8 mouse cellular contexts compared by ENCODE assay signal in genomic region chr7:12802866-12803726, GRCm38 (mm10). TPM values are rescaled to one million over a fixed set of nuclear protein-coding genes. Genes with fewer than 3 reads are reported as not detected.
DNase-seq lines count a peak whose midpoint lies in the region; ATAC-seq and TF ChIP-seq lines count a peak whose summit lies in the region.

Zscan18 (minus strand) TSS chr7:12803635.

- intact Hi-C loops in gastrocnemius, postnatal 14 days (cut with DNase I; ENCODE audit: low total_unique reads), result no loop called here

- peak; percentile 49 to 74 for DNase-seq in cerebellum, postnatal 4 days (ENCODE audit: low spot score in 2 of 2)
- DNase-seq in gastrocnemius, postnatal 14 days, result peak; percentile 58
- peak; percentile 94 for DNase-seq in hindbrain, postnatal 0 days (ENCODE audit: low spot score)
- DNase-seq in left cerebral cortex, adult 18-20 months (ENCODE audit: low spot score in 2 of 2), result peak; percentile 81 to 89
- DNase-seq in lung, postnatal 25 days (ENCODE audit: low spot score), result peak; percentile 66
- DNase-seq in retina, embryonic 14.5 days (ENCODE audit: low spot score), result peak; percentile 86
- peak; percentile 68 for DNase-seq in thymus, postnatal 25 days

- peak within 1 kb of the TSS; percentile 91 for H3K27ac ChIP-seq in hindbrain, postnatal 0 days

- 4% methylated on average over 30 of the region's 31 CpGs for WGBS in hindbrain, postnatal 0 days

- peak within 1 kb of the TSS; percentile 90 for H3K4me2 ChIP-seq in hindbrain, postnatal 0 days (ENCODE audit: low read depth, low read length)

- H3K9ac ChIP-seq in hindbrain, postnatal 0 days (replicated peaks; ENCODE audit: low read length), result peak within 1 kb of the TSS; percentile 75

- peaks cover 4% of the 10 kb centered on the region; the same call in 1 of the 2 replicates for H3K4me1 ChIP-seq in hindbrain, postnatal 0 days (ENCODE audit: insufficient read depth, low read length)

- peak; percentile 85 for ATAC-seq in activated CD4-positive, CD25-positive, alpha-beta regulatory T cell, adult 4 months
- peak; percentile 99 for ATAC-seq in hindbrain, postnatal 0 days

- TF ChIP-seq CTCF in hindbrain, postnatal 0 days (IDR thresholded peaks at IDR 0.05; ENCODE audit: low read depth), result no peak

- H3K9me3 ChIP-seq in hindbrain, postnatal 0 days (ENCODE audit: low read length), result no peaks in the 10 kb centered on the region

- H3K27me3 ChIP-seq in hindbrain, postnatal 0 days (ENCODE audit: insufficient read depth, low read length), result no peaks in the 10 kb centered on the region

- peaks cover 8% of the 10 kb centered on the region; the same call in 1 of the 2 replicates for H3K36me3 ChIP-seq in hindbrain, postnatal 0 days (ENCODE audit: insufficient read depth, low read length)

- peak within 1 kb of the TSS; percentile 51 for H3K4me3 ChIP-seq in hindbrain, postnatal 0 days (ENCODE audit: low read length)

RNA-seq across cellular contexts. Expression of gene Zscan18, which starts in this region (rescaled TPM):
- polyA plus RNA-seq in activated CD4-positive, CD25-positive, alpha-beta regulatory T cell, adult 4 months (2017; shearing (Covaris generic)), result under 1 TPM; 0.25 to 0.29 TPM
- total RNA-seq in gastrocnemius, postnatal 14 days (2021), result 1 to 10 TPM; 2.3 to 3.2 TPM
- total RNA-seq in hindbrain, postnatal 0 days (2014; rRNA removed), result 17.3 and 18.1 TPM in 2 replicates
- polyA plus RNA-seq in hindbrain, postnatal 0 days (2015; fragmentation: Nextera tagmentation; extraction: Ambion mirVana), result 19.6 and 20.0 TPM in 2 replicates
- 10 to 100 TPM; 21.2 to 22.8 TPM for total RNA-seq in left cerebral cortex, adult 18-20 months (2021)

Comparison
In these comparisons a context has a peak if more than half of its experiments do, and no peak if none do; other contexts are left out.
1. Peak in every context shown above with its lines: DNase-seq, ATAC-seq, H3K4me3 ChIP-seq and H3K27ac ChIP-seq.
2. RNA of gene Zscan18 (polyA plus RNA-seq): 19.6 to 20.0 TPM in hindbrain, postnatal 0 days; 0.25 to 0.29 TPM in activated CD4-positive, CD25-positive, alpha-beta regulatory T cell, adult 4 months; every median in the first group is over 10 times any median in the second.
3. Peak in ATAC-seq in activated CD4-positive, CD25-positive, alpha-beta regulatory T cell, adult 4 months; RNA of the gene not detected or under 1 TPM.